Mouse (Mus musculus) cerebellum, adult 11 months (tissue): ENCODE data around the gene Foxd4.

ENCODE experiments used
- DNase-seq: peaks from one replicate; pipeline ENCODE4 v3.0.0; 2022

Gene Foxd4

GRCm38 (mm10) chr19:24873873-24874272 lies 27.1 kb downstream of the Foxd4 start:
- no peak for DNase-seq

GRCm38 (mm10) chr19:24871037-24871635 lies 29.9 kb downstream of the Foxd4 start:
- DNase-seq: peak; percentile 14

- no peak for DNase-seq
Measured at GRCm38 (mm10) chr19:24865436-24865835, 35.6 kb downstream of the Foxd4 start.

GRCm38 (mm10) chr19:24861612-24862451 lies 39.2 kb downstream of the Foxd4 start, which contains the start of gene Pgm5:
Gene Pgm5, minus strand, starts transcription at chr19:24861855.
- no peak for DNase-seq

- no peak for DNase-seq
Measured at GRCm38 (mm10) chr19:24861276-24861611, 39.8 kb downstream of the Foxd4 start.

- DNase-seq: no peak
Measured at GRCm38 (mm10) chr19:24851456-24852315, 49.3 kb downstream of the Foxd4 start.
